Mouse (Mus musculus): ENCODE data around the gene Fam69b. TPM values are rescaled to one million over a fixed set of nuclear protein-coding genes. Genes with fewer than 3 reads are reported as not detected.

The Fam69b gene
- polyA plus RNA-seq, 1 experiment from 2014 or later, result 49.8 TPM

DNA sequence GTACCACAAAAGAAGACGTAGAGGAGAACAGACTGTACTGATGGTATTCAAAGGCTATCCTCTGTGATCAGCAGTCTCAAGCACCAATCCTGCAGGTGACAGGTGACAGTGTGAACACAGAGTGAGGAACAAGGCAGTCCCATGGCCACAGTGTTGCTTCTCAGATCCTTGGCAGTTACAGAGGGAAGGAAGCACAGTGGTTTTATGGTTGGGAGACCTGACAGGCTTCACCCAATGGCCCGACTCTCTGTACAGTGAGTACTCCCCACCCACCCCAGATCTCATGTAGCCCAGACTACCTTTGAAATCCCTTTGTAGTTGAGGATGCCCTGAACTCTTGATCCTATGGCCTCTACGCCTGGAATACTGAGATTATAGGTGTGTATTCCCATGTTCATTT, 2.8 kb upstream of the Fam69b start:
- no peaks in the 10 kb centered on the region for H3K27me3 ChIP-seq (ENCODE audit: control insufficient read depth, insufficient read depth, low read length)

DNA sequence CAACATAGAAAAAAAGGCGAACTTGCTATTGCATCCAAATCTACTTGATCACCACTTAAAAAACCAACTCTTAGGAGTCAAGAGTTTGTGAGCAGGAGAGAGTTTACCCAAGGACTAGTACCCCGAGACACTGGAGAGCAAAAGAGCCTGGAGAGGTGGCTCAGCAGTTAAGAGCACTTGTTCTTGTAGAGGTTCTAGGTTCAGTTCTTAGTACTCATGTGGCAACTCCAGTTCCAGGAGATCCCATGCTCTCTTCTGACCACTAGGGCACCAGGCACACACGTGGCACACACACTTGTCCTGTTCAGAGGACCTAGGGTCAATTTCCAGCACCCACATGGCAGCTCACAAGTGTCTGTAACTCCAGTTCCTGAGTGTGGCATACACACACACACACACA, 2.2 kb upstream of the Fam69b start:
- no peak overlapping the region for H3K4me3 ChIP-seq (ENCODE audit: low read depth, low read length)
- no peak for DNase-seq (ENCODE audit: low spot score)
- H3K27me3 ChIP-seq (ENCODE audit: control insufficient read depth, insufficient read depth, low read length), result no peaks in the 10 kb centered on the region

More for the DNA sequence above, 2.8 kb upstream of the Fam69b start:
- H3K27ac ChIP-seq (ENCODE audit: low read depth, low read length), result no peak overlapping the region
- no peaks in the 10 kb centered on the region for H3K9me3 ChIP-seq (ENCODE audit: control insufficient read depth, low read length)
- no peaks in the 10 kb centered on the region for H3K36me3 ChIP-seq (ENCODE audit: control insufficient read depth, insufficient read depth, low read length)
- DNase-seq (ENCODE audit: low spot score) (no peak), ATAC-seq (replicated peaks; ENCODE audit: low FRiP score) (no peak)
- no peak overlapping the region for H3K4me3 ChIP-seq (ENCODE audit: low read depth, low read length)
- H3K9ac ChIP-seq (ENCODE audit: low read length), result no peak overlapping the region
- H3K4me1 ChIP-seq (replicated peaks; ENCODE audit: control insufficient read depth, insufficient read depth, low read length), result peaks cover 12% of the 10 kb centered on the region
- H3K4me2 ChIP-seq (ENCODE audit: low read depth, low read length, severe bottlenecking), result no peak overlapping the region
- WGBS, result 86% methylated on average over 3 of the region's 3 CpGs

GRCm38 (mm10) chr2:26628792-26629437, 658 bp downstream of the Fam69b start:
- Histone ChIP-seq H3K9me3 (ENCODE audit: control insufficient read depth, low read length) (no peaks in the 10 kb centered on the region), H3K27ac (ENCODE audit: low read depth, low read length) (peak overlapping the region; percentile 46), H3K4me3 (ENCODE audit: low read depth, low read length) (peak overlapping the region; percentile 80), H3K4me2 (ENCODE audit: low read depth, low read length, severe bottlenecking) (peak overlapping the region; percentile 92), H3K9ac (ENCODE audit: low read length) (peak overlapping the region; percentile 93), H3K4me1 (replicated peaks; ENCODE audit: control insufficient read depth, insufficient read depth, low read length) (peaks cover 12% of the 10 kb centered on the region), H3K36me3 (ENCODE audit: control insufficient read depth, insufficient read depth, low read length) (no peaks in the 10 kb centered on the region), H3K27me3 (ENCODE audit: control insufficient read depth, insufficient read depth, low read length) (no peaks in the 10 kb centered on the region)
- peak; percentile 68 for ATAC-seq (replicated peaks; ENCODE audit: low FRiP score)
- 17% methylated on average over 5 of the region's 5 CpGs for WGBS
- peak; percentile 70 for DNase-seq (ENCODE audit: low spot score)

More for the DNA sequence above, 2.2 kb upstream of the Fam69b start:
- ATAC-seq (replicated peaks; ENCODE audit: low FRiP score), result no peak
- H3K36me3 ChIP-seq (ENCODE audit: control insufficient read depth, insufficient read depth, low read length), result no peaks in the 10 kb centered on the region
- 65% methylated on average over 3 of the region's 3 CpGs for WGBS
- H3K4me1 ChIP-seq (replicated peaks; ENCODE audit: control insufficient read depth, insufficient read depth, low read length), result peaks cover 12% of the 10 kb centered on the region
- H3K27ac ChIP-seq (ENCODE audit: low read depth, low read length), result no peak overlapping the region
- no peak overlapping the region for H3K9ac ChIP-seq (ENCODE audit: low read length)
- H3K4me2 ChIP-seq (ENCODE audit: low read depth, low read length, severe bottlenecking), result no peak overlapping the region
- no peaks in the 10 kb centered on the region for H3K9me3 ChIP-seq (ENCODE audit: control insufficient read depth, low read length)

- H3K36me3 ChIP-seq (ENCODE audit: control insufficient read depth, insufficient read depth, low read length), result peaks cover 13% of the 10 kb centered on the region
- no peak for DNase-seq (ENCODE audit: low spot score)
- no peaks in the 10 kb centered on the region for H3K27me3 ChIP-seq (ENCODE audit: control insufficient read depth, insufficient read depth, low read length)
- ATAC-seq (replicated peaks; ENCODE audit: low FRiP score), result no peak
- no peak overlapping the region for H3K27ac ChIP-seq (ENCODE audit: low read depth, low read length)
- peaks cover 15% of the 10 kb centered on the region for H3K4me1 ChIP-seq (replicated peaks; ENCODE audit: control insufficient read depth, insufficient read depth, low read length)
- 87% methylated on average over 16 of the region's 16 CpGs for WGBS
- no peak overlapping the region for H3K4me3 ChIP-seq (ENCODE audit: low read depth, low read length)
- no peak overlapping the region for H3K4me2 ChIP-seq (ENCODE audit: low read depth, low read length, severe bottlenecking)
- H3K9me3 ChIP-seq (ENCODE audit: control insufficient read depth, low read length), result no peaks in the 10 kb centered on the region
- H3K9ac ChIP-seq (ENCODE audit: low read length), result no peak overlapping the region
These were observed 4.5 kb downstream of the Fam69b start for GRCm38 (mm10) chr2:26632541-26633395.

DNA sequence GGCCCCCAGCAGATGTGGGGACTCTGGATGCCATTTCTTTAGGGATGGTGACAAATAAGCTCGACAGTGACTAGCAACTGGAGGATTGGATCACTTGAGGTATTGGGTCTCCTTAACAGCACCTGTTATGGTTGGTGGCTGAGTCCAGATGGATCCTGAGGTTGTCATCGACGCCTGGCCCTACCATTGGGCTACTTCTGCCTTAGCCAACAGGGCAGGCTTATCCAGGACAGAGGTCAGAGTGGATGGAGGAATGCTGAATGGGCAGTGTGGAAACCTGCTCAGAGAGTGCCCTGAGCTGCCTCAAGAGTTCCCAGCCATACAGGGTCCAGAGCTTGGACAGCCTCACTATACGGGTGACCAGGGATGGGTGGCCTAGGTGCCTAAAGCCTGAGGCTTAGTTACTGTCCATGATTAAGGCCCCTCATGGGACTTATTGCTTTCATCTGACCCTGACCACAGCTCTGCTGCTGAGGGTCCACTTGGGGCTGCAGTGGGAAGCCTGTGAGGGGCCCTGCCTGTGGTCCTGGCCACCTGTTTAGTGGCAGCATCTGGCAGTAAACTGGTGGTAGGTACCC, 5.8 kb downstream of the Fam69b start:
- Histone ChIP-seq H3K4me2 (ENCODE audit: low read depth, low read length, severe bottlenecking) (no peak overlapping the region), H3K9me3 (ENCODE audit: control insufficient read depth, low read length) (no peaks in the 10 kb centered on the region), H3K36me3 (ENCODE audit: control insufficient read depth, insufficient read depth, low read length) (peaks cover 15% of the 10 kb centered on the region), H3K27ac (ENCODE audit: low read depth, low read length) (no peak overlapping the region), H3K4me3 (ENCODE audit: low read depth, low read length) (no peak overlapping the region), H3K27me3 (ENCODE audit: control insufficient read depth, insufficient read depth, low read length) (no peaks in the 10 kb centered on the region), H3K4me1 (replicated peaks; ENCODE audit: control insufficient read depth, insufficient read depth, low read length) (peaks cover 21% of the 10 kb centered on the region), H3K9ac (ENCODE audit: low read length) (no peak overlapping the region)
- DNase-seq (ENCODE audit: low spot score) (no peak), ATAC-seq (replicated peaks; ENCODE audit: low FRiP score) (no peak; the same call in 1 of the 2 replicates)
- 72% methylated on average over 4 of the region's 4 CpGs for WGBS

- WGBS, result 67% methylated on average over 12 of the region's 12 CpGs
- H3K27me3 ChIP-seq (ENCODE audit: control insufficient read depth, insufficient read depth, low read length), result no peaks in the 10 kb centered on the region
- H3K4me3 ChIP-seq (ENCODE audit: low read depth, low read length), result no peak overlapping the region
- no peaks in the 10 kb centered on the region for H3K9me3 ChIP-seq (ENCODE audit: control insufficient read depth, low read length)
- no peak overlapping the region for H3K9ac ChIP-seq (ENCODE audit: low read length)
- H3K36me3 ChIP-seq (ENCODE audit: control insufficient read depth, insufficient read depth, low read length), result peaks cover 15% of the 10 kb centered on the region
- no peak overlapping the region for H3K4me2 ChIP-seq (ENCODE audit: low read depth, low read length, severe bottlenecking)
- H3K4me1 ChIP-seq (replicated peaks; ENCODE audit: control insufficient read depth, insufficient read depth, low read length), result peaks cover 16% of the 10 kb centered on the region; the same call in 1 of the 2 replicates
- DNase-seq (ENCODE audit: low spot score), result peak; percentile 67
- ATAC-seq (replicated peaks; ENCODE audit: low FRiP score), result no peak
- no peak overlapping the region for H3K27ac ChIP-seq (ENCODE audit: low read depth, low read length)
These were observed 6.6 kb downstream of the Fam69b start for GRCm38 (mm10) chr2:26634629-26635488.

DNA sequence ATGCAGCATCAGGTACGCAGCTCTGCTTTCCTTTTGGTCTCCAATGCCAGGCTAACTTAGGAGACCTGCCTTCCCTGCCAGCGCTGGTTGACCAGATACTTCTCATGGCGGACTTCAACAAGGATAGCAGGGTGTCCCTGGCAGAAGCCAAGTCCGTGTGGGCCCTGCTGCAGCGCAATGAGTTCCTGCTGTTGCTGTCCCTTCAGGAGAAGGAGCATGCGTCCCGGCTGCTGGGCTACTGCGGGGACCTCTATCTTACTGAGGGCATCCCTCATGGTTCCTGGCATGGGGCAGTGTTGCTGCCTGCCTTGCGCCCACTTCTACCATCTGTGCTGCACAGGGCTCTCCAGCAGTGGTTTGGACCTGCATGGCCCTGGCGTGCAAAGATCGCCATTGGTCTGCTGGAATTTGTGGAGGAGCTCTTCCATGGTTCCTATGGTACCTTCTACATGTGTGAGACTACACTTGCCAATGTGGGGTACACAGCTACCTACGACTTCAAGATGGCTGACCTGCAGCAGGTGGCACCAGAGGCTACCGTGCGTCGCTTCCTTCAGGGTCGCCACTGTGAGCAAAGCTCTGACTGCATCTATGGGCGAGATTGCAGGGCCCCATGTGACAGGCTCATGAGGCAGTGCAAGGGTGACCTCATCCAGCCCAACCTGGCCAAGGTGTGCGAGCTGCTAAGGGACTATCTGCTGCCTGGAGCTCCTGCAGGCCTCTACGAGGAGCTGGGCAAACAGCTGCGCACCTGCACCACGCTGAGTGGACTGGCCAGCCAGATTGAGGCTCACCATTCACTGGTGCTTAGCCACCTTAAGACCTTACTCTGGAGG, 7.5 kb downstream of the Fam69b start:
- no peaks in the 10 kb centered on the region for H3K9me3 ChIP-seq (ENCODE audit: control insufficient read depth, low read length)
- 67% methylated on average over 21 of the region's 21 CpGs for WGBS
- H3K9ac ChIP-seq (ENCODE audit: low read length), result no peak overlapping the region
- peaks cover 15% of the 10 kb centered on the region for H3K36me3 ChIP-seq (ENCODE audit: control insufficient read depth, insufficient read depth, low read length)
- H3K27me3 ChIP-seq (ENCODE audit: control insufficient read depth, insufficient read depth, low read length), result no peaks in the 10 kb centered on the region
- no peak overlapping the region for H3K4me2 ChIP-seq (ENCODE audit: low read depth, low read length, severe bottlenecking)
- ATAC-seq (replicated peaks; ENCODE audit: low FRiP score) (no peak), DNase-seq (ENCODE audit: low spot score) (no peak)
- H3K27ac ChIP-seq (ENCODE audit: low read depth, low read length), result no peak overlapping the region
- no peak overlapping the region for H3K4me3 ChIP-seq (ENCODE audit: low read depth, low read length)
- H3K4me1 ChIP-seq (replicated peaks; ENCODE audit: control insufficient read depth, insufficient read depth, low read length), result peaks cover 16% of the 10 kb centered on the region; the same call in 1 of the 2 replicates
